Mouse (Mus musculus): ENCODE data around the gene Ch25h.

The Ch25h gene

GRCm38 (mm10) chr19:34468794-34469193, 6.2 kb downstream of the Ch25h start:
- no peak for DNase-seq (ENCODE audit: low spot score)

- no peak for DNase-seq (ENCODE audit: low spot score)
Measured at GRCm38 (mm10) chr19:34468216-34468615, 6.7 kb downstream of the Ch25h start.

DNA sequence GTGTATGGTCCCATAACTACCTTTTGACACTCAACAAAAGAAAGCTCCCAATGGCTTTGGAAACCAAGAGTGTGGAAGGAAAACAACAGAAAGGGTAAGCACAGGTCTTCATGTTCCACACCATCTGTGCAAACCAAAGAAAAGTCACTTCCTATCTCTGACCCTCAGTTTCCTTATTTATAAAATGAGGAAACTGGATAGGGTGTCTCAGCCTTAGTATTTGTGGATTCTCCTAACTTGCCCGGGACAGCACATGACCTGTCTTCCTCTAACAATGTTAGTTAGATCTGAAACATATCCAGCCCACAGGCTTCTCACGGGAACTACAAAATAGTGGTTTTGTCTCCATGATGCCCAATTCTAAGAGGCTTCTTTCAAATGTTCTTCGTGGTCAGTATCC, 10.5 kb downstream of the Ch25h start:
- DNase-seq (ENCODE audit: low spot score) = no peak

DNA sequence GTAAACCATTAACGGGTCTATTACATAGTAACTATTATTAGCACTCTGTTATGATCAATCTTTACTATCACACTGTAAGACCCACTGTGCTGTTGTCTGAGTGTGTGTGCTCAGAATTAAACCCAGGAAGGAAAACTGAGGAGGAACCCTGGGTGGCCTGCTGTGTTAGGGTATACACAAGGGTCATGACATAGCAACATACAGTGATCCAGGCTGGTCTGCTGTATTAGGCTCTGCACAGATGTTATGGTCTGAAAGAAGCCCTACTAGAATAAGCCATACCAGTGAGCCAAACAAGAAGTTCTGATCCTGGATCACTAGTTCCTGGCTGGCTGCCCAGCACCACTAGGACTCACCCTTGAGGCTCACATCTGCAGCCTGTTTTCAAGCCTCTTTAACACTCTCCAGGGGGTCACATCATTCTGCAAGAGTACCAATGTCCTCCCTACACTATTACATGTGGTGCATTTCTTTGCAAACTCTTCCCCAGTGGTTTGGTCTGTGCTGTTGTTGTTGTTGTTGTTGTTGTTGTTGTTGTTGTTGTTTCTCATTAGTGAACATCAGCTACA, 13.4 kb downstream of the Ch25h start:
- no peak for DNase-seq (ENCODE audit: low spot score)

DNA sequence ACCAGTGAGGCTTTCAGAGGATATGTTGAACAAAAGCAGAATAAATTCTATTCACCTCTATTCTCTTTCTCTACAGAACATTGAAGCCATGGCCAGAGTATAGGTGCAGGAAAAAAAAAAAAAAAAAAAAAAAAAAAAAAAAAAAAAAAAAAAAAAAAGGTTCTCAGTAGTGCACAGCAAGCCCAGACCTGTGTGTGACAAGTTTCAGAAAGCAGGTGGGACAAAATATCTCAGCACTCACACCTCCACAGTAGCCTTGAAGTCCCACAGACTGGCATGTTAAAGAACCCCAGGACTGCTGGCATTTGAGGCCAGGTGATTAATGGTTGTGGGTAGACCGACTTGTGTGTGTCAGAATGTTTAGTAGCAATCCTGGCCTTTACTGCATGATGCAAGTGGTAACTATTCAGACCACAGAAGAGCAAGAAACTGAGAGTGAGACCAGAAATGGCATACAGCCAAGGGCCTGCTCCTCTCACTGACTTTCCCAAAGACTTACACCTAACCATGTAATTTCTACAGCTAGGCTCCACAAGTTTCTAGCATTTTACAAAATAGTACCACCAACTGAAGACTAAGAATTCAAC, 24.1 kb downstream of the Ch25h start:
- no peak for DNase-seq (ENCODE audit: low spot score)

GRCm38 (mm10) chr19:34448851-34449250, 26.1 kb downstream of the Ch25h start:
- no peak for DNase-seq (ENCODE audit: low spot score)

DNA sequence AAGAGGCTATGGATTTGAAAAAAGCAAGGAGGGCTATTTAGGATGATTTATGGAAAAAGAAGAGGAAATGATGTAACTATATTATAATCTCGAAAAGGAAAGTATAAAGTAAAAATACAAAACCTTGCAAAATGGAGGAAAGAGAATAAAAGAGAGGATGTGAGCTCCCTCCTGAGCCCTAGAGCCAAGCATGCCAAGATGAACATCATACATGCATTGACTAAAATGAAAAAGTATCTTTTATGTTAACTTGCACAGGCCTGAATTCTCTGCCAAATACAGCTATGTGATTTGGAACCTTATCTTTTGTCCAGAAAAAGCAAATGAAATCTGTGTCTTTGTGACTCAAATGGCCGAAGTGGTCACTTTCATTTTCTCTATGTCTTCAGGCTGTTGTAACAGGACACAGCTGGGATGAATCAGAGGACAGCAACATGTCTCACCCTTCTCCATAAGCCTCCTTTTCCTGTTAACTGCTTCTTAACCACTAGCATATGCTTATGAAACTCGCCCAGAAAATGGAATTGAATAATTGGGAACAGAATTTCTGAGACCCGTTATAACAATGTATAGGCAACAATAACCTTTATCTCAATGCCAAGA, 29.5 kb downstream of the Ch25h start:
- no peak for DNase-seq (ENCODE audit: low spot score)

DNA sequence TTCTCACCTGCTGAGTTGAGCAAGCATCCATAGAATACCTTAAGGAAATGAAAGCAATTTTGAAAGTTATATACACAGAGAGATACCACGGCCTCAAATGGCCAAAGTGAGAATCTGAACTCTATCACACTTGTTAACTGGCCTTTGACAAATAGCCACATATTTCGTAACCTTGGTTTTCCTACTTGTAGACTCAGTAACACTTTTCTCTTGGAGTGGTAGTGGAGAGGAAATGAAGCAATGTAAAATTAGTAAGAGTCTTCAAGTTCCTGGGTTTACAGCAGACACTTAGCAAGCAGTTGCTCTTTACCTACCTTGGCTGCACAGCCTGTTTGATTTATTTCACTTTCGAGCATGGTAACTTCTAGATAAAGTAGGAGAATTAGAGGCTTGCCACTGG, 30.2 kb downstream of the Ch25h start:
- no peak for DNase-seq (ENCODE audit: low spot score)

GRCm38 (mm10) chr19:34441979-34442378, 33.0 kb downstream of the Ch25h start:
- DNase-seq (ENCODE audit: low spot score) = no peak

GRCm38 (mm10) chr19:34435197-34435611, 39.8 kb downstream of the Ch25h start:
- no peak for DNase-seq (ENCODE audit: low spot score)

DNA sequence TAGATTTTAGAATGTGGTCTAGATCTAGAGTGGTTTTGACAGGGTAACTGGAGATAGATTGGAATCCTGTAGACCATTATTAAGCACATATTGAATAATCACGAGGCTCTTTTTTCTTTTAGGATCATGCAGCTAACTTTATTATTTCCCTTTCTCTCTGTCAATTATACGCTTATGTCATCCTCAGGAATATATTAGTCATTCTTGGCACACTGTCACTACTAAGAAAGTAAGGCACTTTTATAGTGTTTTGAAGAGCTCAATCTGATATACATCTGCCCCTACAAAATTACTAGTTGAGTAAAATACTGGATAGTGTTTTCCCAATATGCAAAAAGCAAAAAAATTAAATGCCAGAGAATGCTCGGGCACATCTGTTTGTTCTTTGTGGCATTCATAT, 43.6 kb downstream of the Ch25h start:
- no peak for DNase-seq (ENCODE audit: low spot score)

DNA sequence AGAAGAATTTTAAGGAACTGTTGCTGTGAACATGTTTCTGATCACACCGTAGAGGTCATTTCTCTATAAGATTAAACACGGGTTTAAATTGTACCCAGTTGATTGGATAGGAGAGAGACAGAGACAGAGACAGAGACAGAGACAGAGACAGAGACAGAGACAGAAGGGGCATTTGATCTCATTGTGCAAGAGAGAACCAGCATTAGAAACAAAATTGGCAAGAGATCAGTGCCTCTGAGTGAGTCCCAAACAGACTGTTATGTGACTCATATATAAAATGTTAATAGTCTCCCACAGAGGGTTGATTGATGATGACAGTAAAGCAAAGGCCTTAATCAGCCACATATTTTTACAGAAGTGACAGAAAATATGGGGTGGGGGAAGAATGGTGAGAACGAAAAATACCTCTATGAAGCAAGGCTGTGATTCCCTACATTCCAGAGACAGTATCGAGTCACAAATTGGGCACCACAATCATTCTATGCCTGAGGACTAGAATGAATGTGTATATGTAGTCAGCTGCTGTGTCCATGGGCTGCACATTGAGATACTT, 51.1 kb downstream of the Ch25h start:
- DNase-seq (ENCODE audit: low spot score) = no peak

Measured in retina, embryonic 14.5 days (tissue).